Mouse (Mus musculus) bone marrow, adult 2 months (tissue): ENCODE results near the gene Coro1a. TPM values are rescaled to one million over a fixed set of nuclear protein-coding genes. Genes with fewer than 3 reads are reported as not detected.

Experiments
- H3K27ac ChIP-seq: fragments of 200-500 bp; 2 replicates; pipeline ENCODE4 v1.5.1; 2012; ENCODE audit warnings: low read depth, mild to moderate bottlenecking, control low read depth, inconsistent platforms, low read length; ENCODE audit not compliant: control insufficient read depth, poor library complexity, insufficient read depth
- H3K4me1 ChIP-seq: fragments of 200-500 bp; 2 replicates; pipeline ENCODE4 v1.6.1; 2011; ENCODE audit warnings: low read length; ENCODE audit not compliant: control insufficient read depth, insufficient read depth
- H3K4me3 ChIP-seq: fragments of 200-500 bp; replicated peaks from 2 replicates; pipeline ENCODE3; 2011; ENCODE audit warnings: mild to moderate bottlenecking, low read depth, low read length, control low read depth; ENCODE audit not compliant: control insufficient read depth
- CTCF ChIP-seq: fragments of 200-500 bp; IDR thresholded peaks from 2 replicates; pipeline ENCODE4 v1.5.1; 2011; ENCODE audit warnings: low read length, control low read depth; ENCODE audit not compliant: control insufficient read depth, insufficient read depth
- POLR2A ChIP-seq: fragments of 200-500 bp; IDR thresholded peaks from 2 replicates; pipeline ENCODE4 v1.6.1; 2011; ENCODE audit warnings: low read depth, mild to moderate bottlenecking, control low read depth, low read length, borderline replicate concordance; ENCODE audit not compliant: control insufficient read depth
- WGBS: fragments of 180-500 bp; shearing (Covaris S2); methylation state at CpG from one replicate; pipeline ENCODE4 v1.1.7; 2018; 5-methylcytosine and 5-hydroxymethylcytosine counted together
- polyA plus RNA-seq: library from polyadenylated mRNA; stranded (reverse); fragments of >200 nt; gene quantifications from 2 replicates; pipeline ENCODE4 v1.2.4, GENCODE M21; 2011; ENCODE audit warnings: low replicate concordance; ENCODE audit not compliant: missing spikeins, insufficient read depth, insufficient read length

Coro1a gene
- polyA plus RNA-seq, 1 experiment: 776 TPM

DNA sequence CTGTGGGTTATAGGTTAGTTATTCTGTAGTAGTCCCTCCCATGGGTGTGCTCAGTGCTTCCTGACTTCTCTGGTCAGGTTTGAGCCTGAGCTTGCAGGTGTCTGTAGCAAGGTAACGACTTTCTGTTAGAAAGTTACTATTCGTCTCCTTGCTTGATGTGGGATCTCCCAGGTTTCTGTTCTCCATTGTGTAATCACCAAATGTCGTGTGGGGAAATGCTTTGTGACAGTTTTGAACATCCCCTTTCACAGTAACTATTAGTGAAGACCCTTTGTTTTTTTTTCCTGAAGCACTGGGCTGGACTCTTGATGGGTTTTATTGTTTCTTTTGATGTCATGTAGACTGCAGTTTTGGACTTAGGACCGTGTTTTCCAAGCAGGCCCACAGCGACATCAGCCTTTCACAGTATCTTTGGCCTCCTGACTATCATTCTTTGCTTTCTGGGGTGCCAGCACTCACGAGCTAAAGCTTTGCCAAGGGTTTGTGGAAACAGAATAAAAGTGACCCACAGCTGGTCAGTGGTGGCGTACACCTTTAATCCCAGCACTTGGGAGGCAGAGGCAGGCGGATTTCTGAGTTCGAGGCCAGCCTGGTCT lies 40.0 kb downstream of the Coro1a start:
- TF ChIP-seq CTCF: no peak
- TF ChIP-seq POLR2A: no peak
- Histone ChIP-seq H3K27ac (peak overlapping the region; percentile 44; the same call in 1 of the 2 replicates), H3K4me1 (peaks cover 8% of the 10 kb centered on the region; the same call in 1 of the 2 replicates), H3K4me3 (no peak overlapping the region)
- 54% methylated on average over 9 of the region's 9 CpGs for WGBS

DNA sequence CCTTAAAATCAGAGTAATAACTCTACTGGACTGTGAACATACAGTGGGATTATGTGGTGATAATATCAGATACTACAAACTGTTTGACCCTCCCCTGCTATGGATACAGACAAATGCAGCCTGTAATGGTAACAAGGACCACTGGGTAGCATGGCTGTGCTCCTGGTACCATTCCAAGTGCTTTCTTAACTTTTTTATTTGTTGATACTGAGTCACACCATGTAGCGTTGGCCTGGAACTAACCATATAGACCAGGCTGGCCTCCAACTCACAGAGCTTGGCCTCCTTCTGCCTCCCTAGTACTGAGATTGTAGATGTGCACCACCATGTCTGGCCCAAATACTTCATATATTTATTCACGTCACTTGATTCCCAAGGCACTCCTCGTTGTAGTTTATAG lies 42.3 kb downstream of the Coro1a start:
- Histone ChIP-seq H3K4me3 (no peak overlapping the region), H3K27ac (no peak overlapping the region), H3K4me1 (peaks cover 8% of the 10 kb centered on the region; the same call in 1 of the 2 replicates)
- TF ChIP-seq CTCF: no peak
- TF ChIP-seq POLR2A: no peak
- 89% methylated on average over 3 of the region's 3 CpGs for WGBS

DNA sequence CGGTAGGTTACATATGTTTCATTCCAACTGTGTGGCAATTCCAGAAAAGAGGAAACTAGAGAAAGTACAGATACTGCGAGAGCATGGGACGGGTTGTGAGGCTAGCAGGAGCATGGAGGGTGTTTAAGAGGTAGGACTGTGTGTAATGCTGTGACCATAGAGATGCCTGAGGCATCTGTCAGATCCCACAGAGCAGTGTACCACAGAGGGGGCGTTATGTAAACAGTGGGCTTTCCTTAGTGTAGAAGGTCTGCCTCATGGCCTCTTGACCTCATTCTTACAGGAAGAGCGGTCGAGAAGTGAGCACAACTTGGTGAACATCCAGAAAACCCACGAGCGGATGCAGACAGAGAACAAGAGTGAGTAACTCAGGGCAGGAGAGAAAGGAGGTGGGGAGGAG lies 43.9 kb downstream of the Coro1a start:
- H3K27ac ChIP-seq: no peak overlapping the region
- no peak overlapping the region for H3K4me3 ChIP-seq
- H3K4me1 ChIP-seq: peaks cover 8% of the 10 kb centered on the region; the same call in 1 of the 2 replicates
- 43% methylated on average over 8 of the region's 8 CpGs for WGBS
- TF ChIP-seq POLR2A (no peak), CTCF (no peak)

DNA sequence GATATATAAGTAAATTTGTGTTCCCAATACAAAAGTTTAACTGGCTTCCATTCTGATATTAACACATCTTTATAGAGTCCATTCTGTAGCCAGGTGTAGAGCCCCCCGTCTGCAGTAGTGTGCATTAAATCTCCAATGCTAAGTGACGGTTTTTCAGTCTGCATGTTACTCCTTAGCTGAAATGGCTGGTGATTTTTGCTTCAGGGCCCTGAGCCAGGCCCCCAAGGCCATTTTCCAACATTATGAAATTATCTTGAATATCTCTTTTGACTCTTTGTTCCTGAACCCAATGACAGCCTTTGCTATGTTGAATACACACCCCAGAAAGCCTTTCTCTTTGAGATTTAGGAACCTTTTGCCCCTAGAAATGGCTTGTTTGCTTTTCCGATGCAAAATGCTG lies 47.8 kb downstream of the Coro1a start:
- Histone ChIP-seq H3K4me1 (peaks cover 1% of the 10 kb centered on the region; the same call in 1 of the 2 replicates), H3K4me3 (no peak overlapping the region), H3K27ac (no peak overlapping the region)
- 81% methylated on average over 3 of the region's 3 CpGs for WGBS
- TF ChIP-seq POLR2A (no peak), CTCF (no peak)

DNA sequence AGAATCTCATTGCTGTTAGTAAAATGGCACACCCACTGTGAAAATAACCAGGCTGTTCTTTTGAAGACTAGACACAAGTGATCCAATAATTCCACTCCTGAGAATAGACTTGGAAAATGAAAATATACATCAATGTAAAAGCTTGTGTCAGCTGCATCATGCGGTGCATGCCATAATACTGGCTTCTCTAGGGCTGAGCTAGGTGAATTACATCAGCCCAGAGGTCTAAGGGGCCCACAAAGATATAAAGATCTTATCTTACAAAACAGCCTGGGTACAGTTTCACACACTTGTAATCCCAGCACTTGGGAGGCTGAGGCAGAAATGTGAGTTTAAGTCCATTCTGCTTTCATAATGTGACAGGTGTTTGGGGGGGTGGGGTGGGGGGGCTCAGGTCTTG lies 50.1 kb downstream of the Coro1a start:
- TF ChIP-seq POLR2A: no peak
- TF ChIP-seq CTCF: no peak
- H3K4me1 ChIP-seq: no peaks in the 10 kb centered on the region; the same call in 1 of the 2 replicates
- 77% methylated on average over 1 of the region's 1 CpGs for WGBS
- H3K27ac ChIP-seq: no peak overlapping the region
- no peak overlapping the region for H3K4me3 ChIP-seq

DNA sequence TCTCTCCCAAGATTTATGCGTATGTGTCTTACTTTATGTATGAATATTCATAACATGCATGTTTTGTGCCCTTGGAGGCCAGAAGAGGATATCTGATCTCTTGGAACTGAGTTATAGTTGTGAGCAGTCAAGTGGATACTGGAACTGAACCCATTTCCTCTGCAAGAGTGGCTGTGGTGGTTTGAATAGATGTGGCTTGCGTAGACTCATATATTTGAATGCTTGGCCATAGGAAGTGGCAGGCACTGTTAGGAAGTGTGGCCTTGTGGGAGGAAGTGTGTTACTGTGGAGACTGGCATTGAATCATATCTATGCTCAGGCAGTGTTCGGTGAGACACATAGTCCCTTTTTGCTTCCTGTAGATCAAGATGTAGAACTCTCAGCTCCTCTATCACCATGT lies 51.9 kb downstream of the Coro1a start:
- Histone ChIP-seq H3K4me1 (no peaks in the 10 kb centered on the region; the same call in 1 of the 2 replicates), H3K4me3 (no peak overlapping the region), H3K27ac (peak overlapping the region; percentile 28; the same call in 1 of the 2 replicates)
- WGBS: 30% methylated on average over 3 of the region's 3 CpGs
- TF ChIP-seq CTCF (no peak), POLR2A (no peak)

DNA sequence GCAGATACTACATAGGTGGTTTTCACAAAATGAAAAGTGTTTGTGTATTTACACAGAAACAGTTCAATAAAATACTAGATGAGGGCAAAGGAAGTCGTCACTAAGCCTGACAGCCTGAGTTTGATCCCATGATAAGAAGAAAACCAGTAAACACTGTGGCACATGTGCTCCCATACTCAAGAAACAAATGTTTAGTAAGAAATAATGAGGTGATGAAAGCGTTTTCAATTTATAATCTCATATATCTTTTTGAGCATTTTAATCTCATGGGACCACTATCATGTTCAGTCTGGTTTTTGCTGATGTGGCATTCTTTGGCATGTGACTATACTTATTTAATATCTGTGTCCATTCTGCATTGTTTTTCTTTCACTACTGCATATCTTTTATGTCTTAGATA lies 53.6 kb downstream of the Coro1a start:
- Histone ChIP-seq H3K4me1 (no peaks in the 10 kb centered on the region; the same call in 1 of the 2 replicates), H3K4me3 (no peak overlapping the region), H3K27ac (no peak overlapping the region)
- 52% methylated on average over 2 of the region's 2 CpGs for WGBS
- TF ChIP-seq POLR2A (no peak), CTCF (no peak)

DNA sequence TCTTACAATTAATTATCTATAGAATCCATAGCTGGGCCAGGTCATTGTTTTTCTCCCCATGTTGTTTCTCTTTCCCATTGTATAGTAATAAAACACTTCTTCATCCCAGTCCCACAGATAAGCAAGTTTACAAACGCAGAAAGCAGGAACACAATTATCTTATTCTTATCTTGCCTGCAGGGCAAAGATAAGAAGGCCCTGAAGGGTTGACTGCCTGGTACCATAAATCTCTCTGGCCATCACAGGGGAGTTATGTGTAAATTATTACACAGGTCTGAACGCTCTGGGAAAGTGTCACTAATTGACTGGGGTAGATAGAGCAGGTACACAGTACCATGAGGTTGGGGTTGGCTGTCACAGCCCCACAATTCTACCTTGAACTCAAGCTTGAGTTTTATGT lies 56.7 kb downstream of the Coro1a start:
- TF ChIP-seq CTCF (no peak), POLR2A (no peak)
- Histone ChIP-seq H3K4me3 (no peak overlapping the region), H3K4me1 (no peaks in the 10 kb centered on the region; the same call in 1 of the 2 replicates), H3K27ac (no peak overlapping the region)
- WGBS: 50% methylated on average over 2 of the region's 2 CpGs

Other genes starting within 250 kb of the Coro1a start
- gene Atp2a1, start 244.7 kb downstream of the Coro1a start, polyA plus RNA-seq: 12.0 and 13.4 TPM in 2 replicates
- gene Sh2b1, start 232.4 kb downstream of the Coro1a start, polyA plus RNA-seq: 34.4 and 95.0 TPM in 2 replicates
- gene Tufm, start 220.4 kb downstream of the Coro1a start, polyA plus RNA-seq: 16.7 and 36.3 TPM in 2 replicates
- 78.5 and 156 TPM in 2 replicates for gene Atxn2l, start 204.3 kb downstream of the Coro1a start, polyA plus RNA-seq
- gene Eif3c, start 141.4 kb downstream of the Coro1a start, polyA plus RNA-seq: 52.3 and 90.2 TPM in 2 replicates
- gene Apobr, start 122.8 kb downstream of the Coro1a start, polyA plus RNA-seq: 21.2 and 45.7 TPM in 2 replicates
- 98.2 and 269 TPM in 2 replicates for gene Cln3, start 122.0 kb downstream of the Coro1a start, polyA plus RNA-seq
- 1.9 and 6.0 TPM in 2 replicates for gene Il27, start 112.8 kb downstream of the Coro1a start, polyA plus RNA-seq
- 28.1 and 37.6 TPM in 2 replicates for gene Nupr1, start 76.9 kb downstream of the Coro1a start, polyA plus RNA-seq
- 25.8 and 27.0 TPM in 2 replicates for gene Sgf29, start 58.5 kb downstream of the Coro1a start, polyA plus RNA-seq
- 14.2 and 34.1 TPM in 2 replicates for gene Sult1a1, start 31.4 kb downstream of the Coro1a start, polyA plus RNA-seq
- 77.8 and 182 TPM in 2 replicates for gene Bola2, start 12.4 kb downstream of the Coro1a start, polyA plus RNA-seq
- 5.0 and 11.1 TPM in 2 replicates for gene Slx1b, start 12.0 kb downstream of the Coro1a start, polyA plus RNA-seq
- gene Mapk3, start 51.8 kb upstream of the Coro1a start, polyA plus RNA-seq: 78.4 and 117 TPM in 2 replicates
- 20.1 and 40.1 TPM in 2 replicates for gene Gdpd3, start 58.5 kb upstream of the Coro1a start, polyA plus RNA-seq
- gene Ypel3, start 69.2 kb upstream of the Coro1a start, polyA plus RNA-seq: 236 and 411 TPM in 2 replicates
- gene Tbx6, start 73.7 kb upstream of the Coro1a start, polyA plus RNA-seq: 7.5 and 13.7 TPM in 2 replicates
- gene Ppp4c, start 84.7 kb upstream of the Coro1a start, polyA plus RNA-seq: 90.6 and 130 TPM in 2 replicates
- 1.9 TPM in 1 of 2 replicates, not detected in the other for gene Fam57b, start 89.9 kb upstream of the Coro1a start, polyA plus RNA-seq
- not detected in 2 replicates for gene 4930451I11Rik, start 123.9 kb upstream of the Coro1a start, polyA plus RNA-seq
- not detected in 2 replicates for gene Doc2a, start 139.6 kb upstream of the Coro1a start, polyA plus RNA-seq
- 77.2 and 107 TPM in 2 replicates for gene Hirip3, start 154.2 kb upstream of the Coro1a start, polyA plus RNA-seq
- 38.1 and 59.7 TPM in 2 replicates for gene Ino80e, start 154.6 kb upstream of the Coro1a start, polyA plus RNA-seq
- gene Taok2, start 176.9 kb upstream of the Coro1a start, polyA plus RNA-seq: 113 and 149 TPM in 2 replicates
- 39.9 and 76.2 TPM in 2 replicates for gene Tmem219, start 215.1 kb upstream of the Coro1a start, polyA plus RNA-seq
- 4.0 and 17.3 TPM in 2 replicates for gene Kctd13, start 221.1 kb upstream of the Coro1a start, polyA plus RNA-seq
- not detected in 2 replicates for gene Asphd1, start 241.8 kb upstream of the Coro1a start, polyA plus RNA-seq
- 0.83 and 3.5 TPM in 2 replicates for gene Sez6l2, start 242.8 kb upstream of the Coro1a start, polyA plus RNA-seq